Mouse (Mus musculus) hindbrain, embryonic 15.5 days (tissue): Measurements from ENCODE around the gene Gtf2a2. TPM values are rescaled to one million over a fixed set of nuclear protein-coding genes. Genes with fewer than 3 reads are reported as not detected.

ENCODE experiments used
- ATAC-seq: fragments of 200-750 bp; cut with Nextera tagmentation; 2 replicates; pipeline ENCODE4 v1.8.0; 2017; ENCODE audit warnings: low read depth, moderate number of reproducible peaks, moderate TSS enrichment; ENCODE audit not compliant: low FRiP score
- H3K27ac ChIP-seq: fragments of 300-500 bp; sonication (generic); replicated peaks from 2 replicates; pipeline ENCODE4 v1.5.1; 2015; ENCODE audit warnings: mild to moderate bottlenecking, inconsistent platforms
- H3K27me3 ChIP-seq: fragments of 300-500 bp; sonication (generic); 2 replicates; pipeline ENCODE4 v1.6.1; 2015; ENCODE audit warnings: control low read depth, inconsistent platforms
- H3K36me3 ChIP-seq: fragments of 300-500 bp; sonication (generic); 2 replicates; pipeline ENCODE4 v1.6.1; 2015; ENCODE audit warnings: control low read depth, inconsistent platforms
- H3K4me1 ChIP-seq: fragments of 300-500 bp; sonication (generic); replicated peaks from 2 replicates; pipeline ENCODE4 v1.6.1; 2015; ENCODE audit warnings: control low read depth, inconsistent platforms
- H3K4me2 ChIP-seq: fragments of 300-500 bp; sonication (generic); 2 replicates; pipeline ENCODE4 v1.6.1; 2015; ENCODE audit warnings: moderate library complexity, mild to moderate bottlenecking, inconsistent platforms
- H3K4me3 ChIP-seq: fragments of 300-500 bp; sonication (generic); 2 replicates; pipeline ENCODE4 v1.5.1; 2015; ENCODE audit warnings: mild to moderate bottlenecking, inconsistent platforms
- H3K9ac ChIP-seq: fragments of 300-500 bp; sonication (generic); 2 replicates; pipeline ENCODE4 v1.6.1; 2015; ENCODE audit warnings: inconsistent platforms
- H3K9me3 ChIP-seq: fragments of 300-500 bp; sonication (generic); 2 replicates; pipeline ENCODE4 v1.6.1; 2016; ENCODE audit warnings: control low read depth, inconsistent platforms
- WGBS: fragments of 180-500 bp; shearing (Covaris S2); methylation state at CpG from one replicate; pipeline ENCODE4 v1.1.7; 2015; 5-methylcytosine and 5-hydroxymethylcytosine counted together
- polyA plus RNA-seq: library from polyadenylated mRNA; unstranded; fragments of >200 nt; fragmentation: Nextera tagmentation; extraction: Ambion mirVana; gene quantifications from 2 replicates; pipeline ENCODE4 v1.2.1, GENCODE M21; 2015

The Gtf2a2 gene
- 190 and 192 TPM in 2 replicates for polyA plus RNA-seq

- ATAC-seq = peak; percentile 98
- under 1% methylated on average over 57 of the region's 57 CpGs for WGBS
- peak within 1 kb of the TSS; percentile 90 for H3K4me3 ChIP-seq
- H3K36me3 ChIP-seq = peaks cover 30% of the 10 kb centered on the region
- H3K4me1 ChIP-seq = peaks cover 22% of the 10 kb centered on the region
- peak within 1 kb of the TSS; percentile 97 for H3K27ac ChIP-seq
- H3K9ac ChIP-seq = peak within 1 kb of the TSS; percentile 84
- no peaks in the 10 kb centered on the region for H3K27me3 ChIP-seq
- no peaks in the 10 kb centered on the region for H3K9me3 ChIP-seq
- H3K4me2 ChIP-seq = peak within 1 kb of the TSS; percentile 78
Observed at GRCm38 (mm10) chr9:70012408-70012901, at the start of gene Gtf2a2. Gtf2a2 (plus strand) TSS chr9:70012550.

DNA sequence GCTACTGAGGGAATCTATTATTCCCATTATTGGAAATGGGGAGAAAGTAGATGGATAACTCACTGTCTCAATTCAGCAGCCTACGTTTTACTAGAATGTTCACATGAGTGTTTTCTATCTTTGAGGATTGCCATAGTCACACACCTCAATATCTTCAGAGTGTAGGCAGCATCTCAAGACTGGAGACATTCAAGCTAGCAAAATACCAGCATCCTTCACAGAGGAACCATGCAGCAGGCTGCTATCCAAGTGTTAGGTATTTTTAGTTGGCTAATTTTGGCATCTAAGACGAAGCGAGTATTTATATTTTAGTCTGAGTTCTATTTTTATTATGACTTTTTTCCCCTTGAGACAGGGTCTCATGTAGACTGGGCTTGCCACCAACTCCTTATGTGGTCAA lies 48.0 kb upstream of the Gtf2a2 start:
- no peaks in the 10 kb centered on the region for H3K36me3 ChIP-seq
- H3K27me3 ChIP-seq = no peaks in the 10 kb centered on the region
- no peaks in the 10 kb centered on the region for H3K9me3 ChIP-seq
- no peak overlapping the region for H3K4me3 ChIP-seq
- 86% methylated on average over 3 of the region's 3 CpGs for WGBS
- H3K9ac ChIP-seq = no peak overlapping the region
- H3K4me1 ChIP-seq = no peaks in the 10 kb centered on the region
- ATAC-seq = no peak
- no peak overlapping the region for H3K4me2 ChIP-seq
- H3K27ac ChIP-seq = no peak overlapping the region

GRCm38 (mm10) chr9:69985526-69985925 lies 26.8 kb upstream of the Gtf2a2 start:
- no peaks in the 10 kb centered on the region for H3K36me3 ChIP-seq
- no peak overlapping the region for H3K27ac ChIP-seq
- 73% methylated on average over 1 of the region's 1 CpGs for WGBS
- ATAC-seq = no peak
- H3K4me2 ChIP-seq = no peak overlapping the region
- H3K9me3 ChIP-seq = no peaks in the 10 kb centered on the region
- peaks cover 7% of the 10 kb centered on the region for H3K4me1 ChIP-seq
- no peaks in the 10 kb centered on the region for H3K27me3 ChIP-seq
- H3K9ac ChIP-seq = no peak overlapping the region
- no peak overlapping the region for H3K4me3 ChIP-seq

DNA sequence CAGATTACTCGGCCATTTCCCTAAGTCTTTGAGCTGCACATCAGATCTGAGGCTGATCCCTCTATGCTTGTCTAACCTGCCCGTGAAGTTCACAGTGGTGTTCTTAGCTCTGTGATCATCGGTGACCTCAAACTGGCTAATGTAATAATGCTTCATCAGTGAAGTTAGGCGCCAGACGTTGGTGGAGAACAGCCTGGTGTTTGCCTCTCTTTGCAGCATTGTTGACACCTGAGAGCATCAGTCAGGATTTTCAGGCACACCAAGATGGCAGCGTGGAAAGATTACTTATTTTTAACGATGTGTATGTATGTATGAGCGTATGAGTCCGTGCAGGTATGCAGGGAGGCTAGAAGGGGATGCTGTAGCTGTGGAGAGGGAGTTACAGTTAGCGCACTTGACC lies 26.3 kb upstream of the Gtf2a2 start:
- no peak overlapping the region for H3K4me2 ChIP-seq
- no peak overlapping the region for H3K4me3 ChIP-seq
- H3K27me3 ChIP-seq = no peaks in the 10 kb centered on the region
- H3K9me3 ChIP-seq = no peaks in the 10 kb centered on the region
- no peak overlapping the region for H3K9ac ChIP-seq
- H3K4me1 ChIP-seq = peaks cover 13% of the 10 kb centered on the region
- 86% methylated on average over 10 of the region's 10 CpGs for WGBS
- H3K27ac ChIP-seq = no peak overlapping the region
- ATAC-seq = no peak
- no peaks in the 10 kb centered on the region for H3K36me3 ChIP-seq

DNA sequence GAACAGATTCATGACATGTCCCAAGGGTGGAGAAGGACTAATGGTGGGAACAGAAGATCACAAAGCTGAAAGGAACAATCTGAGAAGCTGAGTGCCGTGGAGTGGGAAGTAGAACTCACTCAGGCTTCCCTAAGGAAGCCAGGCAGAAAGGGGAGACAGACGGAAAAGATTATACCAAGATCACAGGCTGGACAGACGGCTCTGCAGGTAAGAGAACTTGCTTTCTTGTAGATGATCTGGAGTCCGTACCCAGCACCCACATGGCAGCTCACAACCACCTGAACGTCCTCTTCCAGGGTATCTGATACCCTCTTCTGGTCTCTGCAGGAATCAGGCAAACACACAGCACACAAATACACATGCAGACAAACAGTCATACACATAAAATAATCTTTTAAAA lies 25.8 kb upstream of the Gtf2a2 start:
- Histone ChIP-seq H3K9me3 (no peaks in the 10 kb centered on the region), H3K4me3 (no peak overlapping the region), H3K27ac (no peak overlapping the region), H3K4me2 (no peak overlapping the region), H3K9ac (no peak overlapping the region), H3K27me3 (no peaks in the 10 kb centered on the region), H3K4me1 (peaks cover 18% of the 10 kb centered on the region), H3K36me3 (no peaks in the 10 kb centered on the region)
- 85% methylated on average over 5 of the region's 5 CpGs for WGBS
- no peak for ATAC-seq

GRCm38 (mm10) chr9:69987579-69987978 lies 24.8 kb upstream of the Gtf2a2 start:
- no peak for ATAC-seq
- Histone ChIP-seq H3K27me3 (no peaks in the 10 kb centered on the region), H3K9ac (no peak overlapping the region), H3K4me2 (no peak overlapping the region), H3K27ac (no peak overlapping the region), H3K36me3 (no peaks in the 10 kb centered on the region), H3K9me3 (no peaks in the 10 kb centered on the region), H3K4me1 (peaks cover 27% of the 10 kb centered on the region), H3K4me3 (no peak overlapping the region)
- WGBS = 2% methylated on average over 3 of the region's 3 CpGs

DNA sequence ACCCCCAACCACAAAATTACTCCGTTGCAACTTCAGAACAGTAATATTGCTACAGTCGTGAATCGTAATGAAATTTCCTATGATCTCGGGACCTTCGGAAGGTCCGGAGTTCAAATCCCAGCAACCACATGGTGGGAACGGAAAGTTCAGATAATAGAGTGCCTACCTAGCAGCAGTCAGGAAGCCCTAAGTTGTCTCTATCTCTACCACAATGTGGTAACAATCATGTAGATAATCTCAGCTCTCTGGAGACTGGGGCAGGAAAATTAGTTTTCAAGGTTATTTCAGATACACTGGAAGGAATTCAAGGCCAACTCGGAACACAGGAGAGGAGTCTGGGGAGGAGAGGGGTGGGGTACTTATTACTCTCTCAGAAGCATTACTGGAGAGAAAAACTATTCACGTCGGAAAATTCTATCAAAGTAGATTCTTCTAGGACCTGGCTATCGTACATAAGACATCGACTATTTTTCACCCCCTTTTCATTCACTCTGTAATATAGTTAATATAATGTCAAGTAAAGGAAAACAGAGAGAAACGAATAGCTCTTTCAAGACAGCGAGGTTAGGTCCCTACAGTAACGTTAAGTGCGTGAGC lies 23.5 kb upstream of the Gtf2a2 start:
- H3K27ac ChIP-seq = peak overlapping the region; percentile 91
- peaks cover 30% of the 10 kb centered on the region for H3K4me1 ChIP-seq
- H3K4me3 ChIP-seq = peak overlapping the region; percentile 91
- H3K27me3 ChIP-seq = no peaks in the 10 kb centered on the region
- H3K4me2 ChIP-seq = peak overlapping the region; percentile 64
- 40% methylated on average over 16 of the region's 16 CpGs for WGBS
- H3K9me3 ChIP-seq = no peaks in the 10 kb centered on the region
- H3K36me3 ChIP-seq = no peaks in the 10 kb centered on the region
- H3K9ac ChIP-seq = peak overlapping the region; percentile 94
- ATAC-seq = no peak; the same call in 1 of the 2 replicates

DNA sequence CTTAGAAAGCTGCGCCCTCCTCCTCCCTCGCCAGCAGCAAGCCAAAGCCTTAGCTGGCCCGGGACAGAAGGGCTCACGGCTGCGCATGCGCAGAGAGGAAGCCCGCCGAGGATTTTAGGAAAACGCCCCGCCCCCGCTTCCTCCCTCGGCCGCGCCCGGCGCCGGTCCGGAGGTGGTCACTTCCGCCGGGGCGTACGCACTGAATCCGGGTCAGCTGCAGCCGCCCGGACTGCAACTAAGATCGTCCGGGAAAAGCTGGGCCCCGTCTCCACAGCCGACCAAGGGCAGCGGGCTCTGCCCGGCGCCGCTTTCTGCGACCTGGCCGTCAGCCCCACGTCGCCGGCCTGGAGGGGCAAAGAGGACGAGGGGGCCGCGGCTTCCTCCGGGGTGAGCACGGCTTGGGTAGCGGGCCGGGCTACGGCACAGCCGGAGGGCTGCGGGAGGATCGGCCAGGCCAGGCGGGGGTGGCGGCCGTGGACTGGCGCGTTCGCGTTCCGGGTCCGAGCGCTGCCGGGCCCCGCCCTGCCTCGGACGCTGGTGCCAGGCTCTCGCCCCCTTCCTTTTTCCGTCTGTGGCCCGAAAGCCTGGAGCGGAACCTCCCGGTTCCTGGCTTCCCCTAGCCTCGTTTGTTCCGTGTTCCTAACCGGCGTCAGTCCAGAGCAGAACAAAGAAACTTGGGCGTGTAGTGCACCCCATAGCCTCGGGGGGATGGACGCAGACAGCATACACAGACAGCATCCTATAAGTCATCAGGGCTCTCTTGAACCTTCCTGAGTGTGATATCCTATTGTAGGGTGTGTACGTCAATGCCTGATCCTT lies 22.8 kb upstream of the Gtf2a2 start, which contains the start of gene Bnip2:
Gene Bnip2, plus strand, starts transcription at position 164 of the 819 bp plus-strand sequence.
- H3K36me3 ChIP-seq = no peaks in the 10 kb centered on the region
- WGBS = under 1% methylated on average over 75 of the region's 76 CpGs
- peak within 1 kb of the TSS; percentile 64 for H3K4me2 ChIP-seq
- H3K9ac ChIP-seq = peak within 1 kb of the TSS; percentile 94
- ATAC-seq = peak; percentile 94
- H3K4me3 ChIP-seq = peak within 1 kb of the TSS; percentile 91
- peaks cover 30% of the 10 kb centered on the region for H3K4me1 ChIP-seq
- H3K27ac ChIP-seq = peak within 1 kb of the TSS; percentile 91
- H3K27me3 ChIP-seq = no peaks in the 10 kb centered on the region
- no peaks in the 10 kb centered on the region for H3K9me3 ChIP-seq

- WGBS = 13% methylated on average over 5 of the region's 5 CpGs
- ATAC-seq = no peak
- H3K4me1 ChIP-seq = peaks cover 30% of the 10 kb centered on the region
- no peaks in the 10 kb centered on the region for H3K27me3 ChIP-seq
- no peak overlapping the region for H3K27ac ChIP-seq
- H3K9ac ChIP-seq = peak overlapping the region; percentile 94
- no peaks in the 10 kb centered on the region for H3K36me3 ChIP-seq
- no peaks in the 10 kb centered on the region for H3K9me3 ChIP-seq
- H3K4me3 ChIP-seq = peak overlapping the region; percentile 91
- H3K4me2 ChIP-seq = peak overlapping the region; percentile 64
Observed at GRCm38 (mm10) chr9:69990346-69990745, 22.0 kb upstream of the Gtf2a2 start.

GRCm38 (mm10) chr9:69992841-69993277 lies 19.5 kb upstream of the Gtf2a2 start:
- H3K27me3 ChIP-seq = no peaks in the 10 kb centered on the region
- no peak overlapping the region for H3K4me3 ChIP-seq
- H3K4me2 ChIP-seq = no peak overlapping the region
- WGBS = 82% methylated on average over 5 of the region's 5 CpGs
- H3K4me1 ChIP-seq = peaks cover 30% of the 10 kb centered on the region
- no peaks in the 10 kb centered on the region for H3K9me3 ChIP-seq
- H3K9ac ChIP-seq = no peak overlapping the region
- no peak for ATAC-seq
- H3K27ac ChIP-seq = no peak overlapping the region
- peaks cover 18% of the 10 kb centered on the region for H3K36me3 ChIP-seq

DNA sequence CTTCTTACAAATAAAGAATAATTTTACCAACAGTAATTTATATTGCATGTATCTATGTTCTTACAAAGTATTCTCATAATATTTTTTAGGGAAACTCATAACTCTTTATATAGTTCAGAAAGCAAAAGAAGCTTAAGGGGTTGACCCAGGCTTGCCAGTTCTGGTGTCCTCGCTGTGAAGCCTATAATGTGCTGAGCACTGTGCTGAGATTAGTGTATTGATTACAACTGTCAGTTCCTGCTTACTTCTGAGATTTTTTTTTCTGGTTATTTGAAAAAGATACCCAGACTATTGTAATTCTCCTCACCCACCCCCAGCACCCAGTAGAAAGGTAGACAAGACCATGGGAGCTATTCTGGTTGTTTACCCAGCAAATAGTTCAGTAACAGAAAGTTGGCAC lies 18.9 kb upstream of the Gtf2a2 start:
- ATAC-seq = no peak
- peaks cover 30% of the 10 kb centered on the region for H3K4me1 ChIP-seq
- no peak overlapping the region for H3K27ac ChIP-seq
- H3K9me3 ChIP-seq = no peaks in the 10 kb centered on the region
- H3K36me3 ChIP-seq = peaks cover 23% of the 10 kb centered on the region
- H3K9ac ChIP-seq = no peak overlapping the region
- H3K27me3 ChIP-seq = no peaks in the 10 kb centered on the region
- 78% methylated on average over 1 of the region's 1 CpGs for WGBS
- no peak overlapping the region for H3K4me3 ChIP-seq
- no peak overlapping the region for H3K4me2 ChIP-seq

GRCm38 (mm10) chr9:69994547-69994946 lies 17.8 kb upstream of the Gtf2a2 start:
- ATAC-seq = no peak
- no peak overlapping the region for H3K4me3 ChIP-seq
- H3K9ac ChIP-seq = no peak overlapping the region
- WGBS = 93% methylated on average over 5 of the region's 5 CpGs
- no peaks in the 10 kb centered on the region for H3K9me3 ChIP-seq
- H3K27me3 ChIP-seq = no peaks in the 10 kb centered on the region
- peaks cover 34% of the 10 kb centered on the region for H3K36me3 ChIP-seq
- H3K4me1 ChIP-seq = peaks cover 28% of the 10 kb centered on the region
- H3K4me2 ChIP-seq = no peak overlapping the region
- H3K27ac ChIP-seq = no peak overlapping the region
